Mouse (Mus musculus): ENCODE data around the gene Tsc22d3. TPM values are rescaled to one million over a fixed set of nuclear protein-coding genes. Genes with fewer than 3 reads are reported as not detected.
A peak's percentile ranks its signal among the peaks of the same experiment; 100 is the strongest.

The Tsc22d3 gene
- total RNA-seq, 1 experiment from 2014 or later: 306 TPM

GRCm38 (mm10) chrX:140535487-140535886, 65.0 kb downstream of the Tsc22d3 start:
- ATAC-seq (replicated peaks; ENCODE audit: insufficient number of reproducible peaks, low FRiP score, low TSS enrichment, poor library complexity, severe bottlenecking): no peak

GRCm38 (mm10) chrX:140534306-140534705, 66.2 kb downstream of the Tsc22d3 start:
- ATAC-seq (replicated peaks; ENCODE audit: insufficient number of reproducible peaks, low FRiP score, low TSS enrichment, poor library complexity, severe bottlenecking): no peak

GRCm38 (mm10) chrX:140532325-140532724, 68.1 kb downstream of the Tsc22d3 start:
- ATAC-seq (replicated peaks; ENCODE audit: insufficient number of reproducible peaks, low FRiP score, low TSS enrichment, poor library complexity, severe bottlenecking): no peak

GRCm38 (mm10) chrX:140531356-140531755, 69.1 kb downstream of the Tsc22d3 start:
- no peak for ATAC-seq (replicated peaks; ENCODE audit: insufficient number of reproducible peaks, low FRiP score, low TSS enrichment, poor library complexity, severe bottlenecking)

- no peak for ATAC-seq (replicated peaks; ENCODE audit: insufficient number of reproducible peaks, low FRiP score, low TSS enrichment, poor library complexity, severe bottlenecking)
Measured at GRCm38 (mm10) chrX:140530632-140531031, 69.8 kb downstream of the Tsc22d3 start.

- peak; percentile 68; the same call in 1 of the 2 replicates for ATAC-seq (replicated peaks; ENCODE audit: insufficient number of reproducible peaks, low FRiP score, low TSS enrichment, poor library complexity, severe bottlenecking)
Measured at GRCm38 (mm10) chrX:140529074-140529561, 71.3 kb downstream of the Tsc22d3 start.

- ATAC-seq (replicated peaks; ENCODE audit: insufficient number of reproducible peaks, low FRiP score, low TSS enrichment, poor library complexity, severe bottlenecking): no peak
Measured at GRCm38 (mm10) chrX:140527231-140527630, 73.2 kb downstream of the Tsc22d3 start.

- ATAC-seq (replicated peaks; ENCODE audit: insufficient number of reproducible peaks, low FRiP score, low TSS enrichment, poor library complexity, severe bottlenecking): no peak
Measured at GRCm38 (mm10) chrX:140526253-140526618, 74.2 kb downstream of the Tsc22d3 start.

- ATAC-seq (replicated peaks; ENCODE audit: insufficient number of reproducible peaks, low FRiP score, low TSS enrichment, poor library complexity, severe bottlenecking): no peak
Measured at GRCm38 (mm10) chrX:140525604-140526252, 74.7 kb downstream of the Tsc22d3 start.

GRCm38 (mm10) chrX:140524231-140524630, 76.2 kb downstream of the Tsc22d3 start:
- ATAC-seq (replicated peaks; ENCODE audit: insufficient number of reproducible peaks, low FRiP score, low TSS enrichment, poor library complexity, severe bottlenecking): no peak

- no peak for ATAC-seq (replicated peaks; ENCODE audit: insufficient number of reproducible peaks, low FRiP score, low TSS enrichment, poor library complexity, severe bottlenecking)
Measured at GRCm38 (mm10) chrX:140522071-140522765, 78.2 kb downstream of the Tsc22d3 start.

GRCm38 (mm10) chrX:140520146-140521102, 80.0 kb downstream of the Tsc22d3 start:
- ATAC-seq (replicated peaks; ENCODE audit: insufficient number of reproducible peaks, low FRiP score, low TSS enrichment, poor library complexity, severe bottlenecking): peak; percentile 99

GRCm38 (mm10) chrX:140518351-140518750, 82.1 kb downstream of the Tsc22d3 start:
- ATAC-seq (replicated peaks; ENCODE audit: insufficient number of reproducible peaks, low FRiP score, low TSS enrichment, poor library complexity, severe bottlenecking): no peak

GRCm38 (mm10) chrX:140513379-140513778, 87.1 kb downstream of the Tsc22d3 start:
- 0 out of 2 replicates have a peak, but pooled peaks have one; percentile 54 for ATAC-seq (replicated peaks; ENCODE audit: insufficient number of reproducible peaks, low FRiP score, low TSS enrichment, poor library complexity, severe bottlenecking)

- no peak for ATAC-seq (replicated peaks; ENCODE audit: insufficient number of reproducible peaks, low FRiP score, low TSS enrichment, poor library complexity, severe bottlenecking)
Measured at GRCm38 (mm10) chrX:140511687-140512651, 88.5 kb downstream of the Tsc22d3 start.

GRCm38 (mm10) chrX:140510696-140511429, 89.6 kb downstream of the Tsc22d3 start:
- peak; percentile 75 for ATAC-seq (replicated peaks; ENCODE audit: insufficient number of reproducible peaks, low FRiP score, low TSS enrichment, poor library complexity, severe bottlenecking)

GRCm38 (mm10) chrX:140509817-140510216, 90.6 kb downstream of the Tsc22d3 start:
- ATAC-seq (replicated peaks; ENCODE audit: insufficient number of reproducible peaks, low FRiP score, low TSS enrichment, poor library complexity, severe bottlenecking): no peak
